Comparison of ENCODE assay signal across 11 mouse cellular contexts in genomic region chr5:136321378-136321777, GRCm38 (mm10).
DNase-seq lines count a peak whose midpoint lies in the region; ATAC-seq and TF ChIP-seq lines count a peak whose summit lies in the region.
"Had no signal": no experiment of that assay in that cellular context is flagged by ENCODE, and none has a peak within 500 bp of the region (broad histone marks: within the 10 kb centered on the region; RNA-seq: fewer than 3 reads in every experiment).

No protein-coding gene starts in this region.

- H3K9ac ChIP-seq in lung, postnatal 0 days (replicated peaks; ENCODE audit: low read depth) = no peak overlapping the region
- H3K9ac ChIP-seq in forebrain, embryonic 11.5 days (ENCODE audit: low read length) = no peak overlapping the region
- H3K9ac ChIP-seq: hindbrain, embryonic 15.5 days; liver, embryonic 13.5 days; neural tube, embryonic 15.5 days had no signal

- no peak overlapping the region for H3K4me3 ChIP-seq in gastrocnemius, adult 2 months
- no peak overlapping the region for H3K4me3 ChIP-seq in lung, postnatal 0 days (ENCODE audit: low read depth, low read length)
- no peak overlapping the region for H3K4me3 ChIP-seq in forebrain, embryonic 11.5 days (ENCODE audit: low read depth, low read length)
- H3K4me3 ChIP-seq: hindbrain, embryonic 15.5 days; liver, embryonic 13.5 days; neural tube, embryonic 15.5 days had no signal

- WGBS in lung, postnatal 0 days = 75% methylated on average over 6 of the region's 6 CpGs
- WGBS in forebrain, embryonic 11.5 days = 84% methylated on average over 6 of the region's 6 CpGs

- DNase-seq in gastrocnemius, adult 2 months = peak; percentile 33
- no peak for DNase-seq in gastrocnemius, postnatal 36 days
- DNase-seq in lung, postnatal 0 days (ENCODE audit: low spot score) = no peak
- DNase-seq in lung, postnatal 25 days (ENCODE audit: low spot score) = no peak
- DNase-seq in thymus, postnatal 14 days = peak; percentile 38
- DNase-seq in gastrocnemius, postnatal 14 days = no peak
- no peak for DNase-seq in forebrain, embryonic 11.5 days (ENCODE audit: low spot score)
- DNase-seq: liver, embryonic 13.5 days had no signal

- no peak for ATAC-seq in lung, postnatal 0 days
- 0 out of 2 replicates have a peak, but pooled peaks have one; percentile 42 for ATAC-seq in common myeloid progenitor, adult 5-6 weeks (replicated peaks; ENCODE audit: low read depth, poor library complexity, severe bottlenecking)
- no peak for ATAC-seq in forebrain, embryonic 11.5 days (replicated peaks; ENCODE audit: low FRiP score)

- no peaks in the 10 kb centered on the region for H3K9me3 ChIP-seq in lung, postnatal 0 days (ENCODE audit: low read length)
- no peaks in the 10 kb centered on the region for H3K9me3 ChIP-seq in forebrain, embryonic 11.5 days (ENCODE audit: control insufficient read depth, low read length)
- H3K9me3 ChIP-seq: hindbrain, embryonic 15.5 days; liver, embryonic 13.5 days; neural tube, embryonic 15.5 days had no signal

- H3K4me1 ChIP-seq in lung, postnatal 0 days (ENCODE audit: insufficient read depth, low read depth, low read length) = no peaks in the 10 kb centered on the region
- H3K4me1 ChIP-seq in forebrain, embryonic 11.5 days (replicated peaks; ENCODE audit: control insufficient read depth, insufficient read depth, low read length) = no peaks in the 10 kb centered on the region
- H3K4me1 ChIP-seq: liver, embryonic 13.5 days had no signal

- no peak overlapping the region for H3K27ac ChIP-seq in gastrocnemius, adult 2 months
- no peak overlapping the region for H3K27ac ChIP-seq in lung, postnatal 0 days (ENCODE audit: low read length)
- H3K27ac ChIP-seq in forebrain, embryonic 11.5 days (ENCODE audit: low read depth, low read length) = no peak overlapping the region
- H3K27ac ChIP-seq: hindbrain, embryonic 15.5 days; liver, embryonic 13.5 days; neural tube, embryonic 15.5 days had no signal

- H3K27me3 ChIP-seq in lung, postnatal 0 days (replicated peaks; ENCODE audit: insufficient read depth, low read length) = no peaks in the 10 kb centered on the region
- no peaks in the 10 kb centered on the region for H3K27me3 ChIP-seq in forebrain, embryonic 11.5 days (ENCODE audit: control insufficient read depth, insufficient read depth, low read length)
- H3K27me3 ChIP-seq: hindbrain, embryonic 15.5 days; liver, embryonic 13.5 days; neural tube, embryonic 15.5 days had no signal

- no peak for TF ChIP-seq EP300 in lung, postnatal 0 days (IDR thresholded peaks at IDR 0.05)

- peaks cover 25% of the 10 kb centered on the region for H3K36me3 ChIP-seq in lung, postnatal 0 days (ENCODE audit: insufficient read depth, low read length)
- H3K36me3 ChIP-seq in forebrain, embryonic 11.5 days (ENCODE audit: control insufficient read depth, insufficient read depth, low read length) = peaks cover 2% of the 10 kb centered on the region; the same call in 1 of the 2 replicates

- no peak overlapping the region for H3K4me2 ChIP-seq in lung, postnatal 0 days (replicated peaks; ENCODE audit: low read depth, low read length)
- H3K4me2 ChIP-seq in forebrain, embryonic 11.5 days (ENCODE audit: low read depth, low read length, severe bottlenecking) = no peak overlapping the region
- H3K4me2 ChIP-seq: hindbrain, embryonic 15.5 days; liver, embryonic 13.5 days; neural tube, embryonic 15.5 days had no signal

- peak; percentile 48 for TF ChIP-seq CTCF in gastrocnemius, adult 2 months (IDR thresholded peaks at IDR 0.05)
- peak; percentile 60 for TF ChIP-seq CTCF in lung, postnatal 0 days (IDR thresholded peaks at IDR 0.05)

- intact Hi-C loops in gastrocnemius, adult 2 months (cut with DNase I) = no loop called here
- intact Hi-C loops in gastrocnemius, postnatal 36 days (cut with DNase I) = no loop called here
- intact Hi-C loops in gastrocnemius, postnatal 14 days (cut with DNase I; ENCODE audit: low total_unique reads) = no loop called here

Comparison
In these comparisons a context has a peak if more than half of its experiments do, and no peak if none do; other contexts are left out.
1. DNase-seq: peak in gastrocnemius, adult 2 months (single experiment) and thymus, postnatal 14 days (single experiment); none in gastrocnemius, postnatal 36 days (0 of 2), lung, postnatal 0 days (single experiment), lung, postnatal 25 days (single experiment), gastrocnemius, postnatal 14 days (single experiment) and forebrain, embryonic 11.5 days (single experiment).